Mouse (Mus musculus): Measurements from ENCODE around the gene Bsdc1.
"Not testable (repeated sequence)": the region's sequence is repeated elsewhere in the genome, so short reads cannot be mapped to it uniquely, and the experiment has no call there.

The Bsdc1 gene

GRCm38 (mm10) chr4:129461183-129461960 is at the start of gene Bsdc1:
TSS of gene Bsdc1 (plus strand) at chr4:129461581.
- peak; percentile 100 for DNase-seq (ENCODE audit: low read depth, low spot score)

GRCm38 (mm10) chr4:129415892-129416291 is 45.5 kb upstream of the Bsdc1 start:
- DNase-seq (ENCODE audit: low read depth, low spot score) = no peak

GRCm38 (mm10) chr4:129416478-129416877 is 44.9 kb upstream of the Bsdc1 start:
- no peak for DNase-seq (ENCODE audit: low read depth, low spot score)

GRCm38 (mm10) chr4:129418321-129418720 is 43.1 kb upstream of the Bsdc1 start:
- DNase-seq (ENCODE audit: low read depth, low spot score) = no peak

GRCm38 (mm10) chr4:129440340-129441063 is 20.9 kb upstream of the Bsdc1 start, which contains the start of gene Zbtb8b:
TSS of gene Zbtb8b (minus strand) at chr4:129440853.
- DNase-seq (ENCODE audit: low read depth, low spot score) = peak; percentile 43

GRCm38 (mm10) chr4:129441145-129441544 is 20.2 kb upstream of the Bsdc1 start:
- no peak for DNase-seq (ENCODE audit: low read depth, low spot score)

GRCm38 (mm10) chr4:129447360-129447759 is 14.0 kb upstream of the Bsdc1 start:
- DNase-seq (ENCODE audit: low read depth, low spot score) = no peak

- DNase-seq (ENCODE audit: low read depth, low spot score) = no peak
Measured at GRCm38 (mm10) chr4:129447778-129448563, 13.4 kb upstream of the Bsdc1 start.

- DNase-seq (ENCODE audit: low read depth, low spot score) = no peak
Measured at GRCm38 (mm10) chr4:129448713-129449112, 12.7 kb upstream of the Bsdc1 start.

- DNase-seq (ENCODE audit: low read depth, low spot score) = no peak
Measured at GRCm38 (mm10) chr4:129450851-129451250, 10.5 kb upstream of the Bsdc1 start.

GRCm38 (mm10) chr4:129451471-129452169 is 9.8 kb upstream of the Bsdc1 start:
- no peak for DNase-seq (ENCODE audit: low read depth, low spot score)

GRCm38 (mm10) chr4:129455265-129455664 is 6.1 kb upstream of the Bsdc1 start:
- peak; percentile 82 for DNase-seq (ENCODE audit: low read depth, low spot score)

GRCm38 (mm10) chr4:129456126-129456525 is 5.3 kb upstream of the Bsdc1 start:
- DNase-seq (ENCODE audit: low read depth, low spot score) = peak; percentile 32

- DNase-seq (ENCODE audit: low read depth, low spot score) = not testable (repeated sequence)
Measured at GRCm38 (mm10) chr4:129457311-129457710, 4.1 kb upstream of the Bsdc1 start.

GRCm38 (mm10) chr4:129459726-129460125 is 1.7 kb upstream of the Bsdc1 start:
- no peak for DNase-seq (ENCODE audit: low read depth, low spot score)

GRCm38 (mm10) chr4:129460827-129461182 is 576 bp upstream of the Bsdc1 start:
- no peak for DNase-seq (ENCODE audit: low read depth, low spot score)

- DNase-seq (ENCODE audit: low read depth, low spot score) = no peak
Measured at GRCm38 (mm10) chr4:129462118-129462517, 737 bp downstream of the Bsdc1 start.

- DNase-seq (ENCODE audit: low read depth, low spot score) = no peak
Measured at GRCm38 (mm10) chr4:129463097-129464059, 2.0 kb downstream of the Bsdc1 start.

- DNase-seq (ENCODE audit: low read depth, low spot score) = no peak
Measured at GRCm38 (mm10) chr4:129464286-129464815, 3.0 kb downstream of the Bsdc1 start.

GRCm38 (mm10) chr4:129476047-129476446 is 14.7 kb downstream of the Bsdc1 start:
- no peak for DNase-seq (ENCODE audit: low read depth, low spot score)

Measured in retina, postnatal 7 days (tissue).